Comparison of ENCODE assay signal across 11 mouse cellular contexts in genomic region chr9:106420608-106421007, GRCm38 (mm10). TPM values are rescaled to one million over a fixed set of nuclear protein-coding genes. Genes with fewer than 3 reads are reported as not detected.
DNase-seq lines count a peak whose midpoint lies in the region; ATAC-seq and TF ChIP-seq lines count a peak whose summit lies in the region.
"Had no signal": no experiment of that assay in that cellular context is flagged by ENCODE, and none has a peak within 500 bp of the region (broad histone marks: within the 10 kb centered on the region; RNA-seq: fewer than 3 reads in every experiment).

No protein-coding gene starts in this region.

- no peak overlapping the region for H3K4me3 ChIP-seq in lung, embryonic 14.5 days (ENCODE audit: low read depth, low read length)
- peak overlapping the region; percentile 37 for H3K4me3 ChIP-seq in hindbrain, embryonic 10.5 days
- no peak overlapping the region for H3K4me3 ChIP-seq in midbrain, embryonic 13.5 days (replicated peaks)
- H3K4me3 ChIP-seq: erythroblast, embryonic 14.5 days; liver, embryonic 13.5 days; stomach, embryonic 15.5 days had no signal

- no peak for ATAC-seq in lung, embryonic 14.5 days (ENCODE audit: insufficient read depth)
- ATAC-seq in midbrain, embryonic 13.5 days, result peak; percentile 19; the same call in 1 of the 2 replicates

- no peak for TF ChIP-seq CTCF in lung, embryonic 14.5 days (IDR thresholded peaks at IDR 0.05; ENCODE audit: low read depth)

- H3K36me3 ChIP-seq in lung, embryonic 14.5 days (ENCODE audit: insufficient read depth), result no peaks in the 10 kb centered on the region
- H3K36me3 ChIP-seq in hindbrain, embryonic 10.5 days, result no peaks in the 10 kb centered on the region
- H3K36me3 ChIP-seq in midbrain, embryonic 13.5 days, result no peaks in the 10 kb centered on the region
- H3K36me3 ChIP-seq: liver, embryonic 13.5 days; stomach, embryonic 15.5 days had no signal

- no peak overlapping the region; the same call in 1 of the 2 replicates for H3K4me2 ChIP-seq in lung, embryonic 14.5 days
- peak overlapping the region; percentile 41 for H3K4me2 ChIP-seq in midbrain, embryonic 13.5 days (replicated peaks)
- H3K4me2 ChIP-seq: liver, embryonic 13.5 days had no signal

- H3K27ac ChIP-seq in lung, embryonic 14.5 days (ENCODE audit: low read depth), result no peak overlapping the region
- H3K27ac ChIP-seq in hindbrain, embryonic 10.5 days, result peak overlapping the region; percentile 82
- peak overlapping the region; percentile 80 for H3K27ac ChIP-seq in midbrain, embryonic 13.5 days
- H3K27ac ChIP-seq: liver, embryonic 13.5 days; stomach, embryonic 15.5 days had no signal

- no peak for DNase-seq in lung, embryonic 14.5 days
- DNase-seq in lung, postnatal 14 days, result no peak
- peak; percentile 81 for DNase-seq in hindbrain, embryonic 10.5 days (ENCODE audit: low spot score)
- no peak for DNase-seq in cerebellum, postnatal 36 days
- DNase-seq in urinary bladder, adult 18-20 months (ENCODE audit: low spot score in 2 of 2), result no peak
- DNase-seq in lung, postnatal 10 days, result no peak
- DNase-seq: heart, postnatal 36 days; liver, embryonic 13.5 days had no signal

- H3K9ac ChIP-seq in lung, embryonic 14.5 days, result 0 out of 2 replicates have a peak overlapping the region, but pooled peaks have one; percentile 2
- H3K9ac ChIP-seq in midbrain, embryonic 13.5 days (replicated peaks), result peak overlapping the region; percentile 14; the same call in 1 of the 2 replicates
- H3K9ac ChIP-seq: liver, embryonic 13.5 days; stomach, embryonic 15.5 days had no signal

- H3K27me3 ChIP-seq in lung, embryonic 14.5 days (ENCODE audit: insufficient read depth, low read length), result no peaks in the 10 kb centered on the region
- peaks cover 15% of the 10 kb centered on the region for H3K27me3 ChIP-seq in hindbrain, embryonic 10.5 days (ENCODE audit: insufficient read depth, poor library complexity, severe bottlenecking)
- H3K27me3 ChIP-seq in midbrain, embryonic 13.5 days, result 0 out of 2 replicates have a peak, but pooled peaks cover 5% of the 10 kb centered on the region
- H3K27me3 ChIP-seq: stomach, embryonic 15.5 days had no signal

- peaks cover 15% of the 10 kb centered on the region for H3K4me1 ChIP-seq in lung, embryonic 14.5 days (ENCODE audit: insufficient read depth)
- peaks cover 49% of the 10 kb centered on the region for H3K4me1 ChIP-seq in hindbrain, embryonic 10.5 days (replicated peaks)
- H3K4me1 ChIP-seq in midbrain, embryonic 13.5 days (replicated peaks), result peaks cover 38% of the 10 kb centered on the region

- no peaks in the 10 kb centered on the region for H3K9me3 ChIP-seq in lung, embryonic 14.5 days (ENCODE audit: low read depth, low read length)
- no peaks in the 10 kb centered on the region for H3K9me3 ChIP-seq in hindbrain, embryonic 10.5 days
- no peaks in the 10 kb centered on the region for H3K9me3 ChIP-seq in midbrain, embryonic 13.5 days
- H3K9me3 ChIP-seq: liver, embryonic 13.5 days; stomach, embryonic 15.5 days had no signal

- 12% methylated on average over 2 of the region's 2 CpGs for WGBS in lung, embryonic 14.5 days
- WGBS in hindbrain, embryonic 10.5 days, result 2% methylated on average over 2 of the region's 2 CpGs
- WGBS in midbrain, embryonic 13.5 days, result 0% methylated on average over 2 of the region's 2 CpGs

RNA-seq across cellular contexts. Expression of gene Rpl29, which starts 8.6 kb away (rescaled TPM):
- polyA plus RNA-seq in lung, embryonic 14.5 days (2014; fragmentation: Nextera tagmentation; extraction: Ambion mirVana), result 1,268 and 1,276 TPM in 2 replicates
- 912 and 973 TPM in 2 replicates for polyA plus RNA-seq in hindbrain, embryonic 10.5 days (2016; fragmentation: Nextera tagmentation; extraction: Ambion mirVana)
- 676 and 681 TPM in 2 replicates for polyA plus RNA-seq in midbrain, embryonic 13.5 days (2015; fragmentation: Nextera tagmentation; extraction: Ambion mirVana)

RNA-seq across cellular contexts. Expression of gene Acy1, which starts 17.5 kb away (rescaled TPM):
- polyA plus RNA-seq in lung, embryonic 14.5 days (2014; fragmentation: Nextera tagmentation; extraction: Ambion mirVana), result 33.2 and 34.9 TPM in 2 replicates
- 36.7 and 37.0 TPM in 2 replicates for polyA plus RNA-seq in hindbrain, embryonic 10.5 days (2016; fragmentation: Nextera tagmentation; extraction: Ambion mirVana)
- 23.6 and 24.4 TPM in 2 replicates for polyA plus RNA-seq in midbrain, embryonic 13.5 days (2015; fragmentation: Nextera tagmentation; extraction: Ambion mirVana)

RNA-seq across cellular contexts. Expression of gene Abhd14b, which starts 26.7 kb away (rescaled TPM):
- 10.0 and 11.0 TPM in 2 replicates for polyA plus RNA-seq in lung, embryonic 14.5 days (2014; fragmentation: Nextera tagmentation; extraction: Ambion mirVana)
- 5.7 and 6.0 TPM in 2 replicates for polyA plus RNA-seq in hindbrain, embryonic 10.5 days (2016; fragmentation: Nextera tagmentation; extraction: Ambion mirVana)
- polyA plus RNA-seq in midbrain, embryonic 13.5 days (2015; fragmentation: Nextera tagmentation; extraction: Ambion mirVana), result 5.8 and 6.0 TPM in 2 replicates
- polyA plus RNA-seq: erythroblast, embryonic 14.5 days had no signal

RNA-seq across cellular contexts. Expression of gene Abhd14a, which starts 26.9 kb away (rescaled TPM):
- polyA plus RNA-seq in lung, embryonic 14.5 days (2014; fragmentation: Nextera tagmentation; extraction: Ambion mirVana), result 46.0 and 48.4 TPM in 2 replicates
- 39.7 and 41.9 TPM in 2 replicates for polyA plus RNA-seq in hindbrain, embryonic 10.5 days (2016; fragmentation: Nextera tagmentation; extraction: Ambion mirVana)
- polyA plus RNA-seq in midbrain, embryonic 13.5 days (2015; fragmentation: Nextera tagmentation; extraction: Ambion mirVana), result 40.2 and 43.0 TPM in 2 replicates

RNA-seq across cellular contexts. Expression of gene Pcbp4, which starts 32.5 kb away (rescaled TPM):
- polyA plus RNA-seq in lung, embryonic 14.5 days (2014; fragmentation: Nextera tagmentation; extraction: Ambion mirVana), result 95.9 and 109 TPM in 2 replicates
- polyA plus RNA-seq in hindbrain, embryonic 10.5 days (2016; fragmentation: Nextera tagmentation; extraction: Ambion mirVana), result 395 and 430 TPM in 2 replicates
- polyA plus RNA-seq in midbrain, embryonic 13.5 days (2015; fragmentation: Nextera tagmentation; extraction: Ambion mirVana), result 280 and 309 TPM in 2 replicates
